Mouse (Mus musculus): ENCODE measurements at regions not wholly inside any gene's neighbourhood (a gene's known extent, or its start where the extent isn't known, plus 50 kb on each side); places are given as distances from the start of the nearest gene placed in this dataset.
A peak's percentile ranks its signal among the peaks of the same experiment; 100 is the strongest.

DNA sequence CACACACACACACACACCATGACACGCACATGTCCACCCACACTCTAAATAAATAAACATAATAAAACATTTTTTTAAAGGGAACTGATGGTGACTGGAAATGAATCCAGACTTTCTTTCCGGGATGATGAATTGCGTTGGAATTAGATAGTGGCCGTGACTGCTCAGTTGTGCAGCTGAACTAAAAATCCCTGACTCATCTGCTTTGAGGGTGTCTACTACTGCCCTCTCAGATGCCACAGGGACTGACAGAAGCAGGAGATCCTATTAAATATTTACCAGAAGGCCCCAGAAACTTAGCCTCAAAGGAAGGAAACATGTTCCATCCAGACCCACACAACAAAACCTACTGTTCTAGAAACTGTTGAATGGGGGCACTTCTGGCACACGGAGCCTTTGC, 65.7 kb downstream of the Polr2m start:
- DNase-seq: no peak

DNA sequence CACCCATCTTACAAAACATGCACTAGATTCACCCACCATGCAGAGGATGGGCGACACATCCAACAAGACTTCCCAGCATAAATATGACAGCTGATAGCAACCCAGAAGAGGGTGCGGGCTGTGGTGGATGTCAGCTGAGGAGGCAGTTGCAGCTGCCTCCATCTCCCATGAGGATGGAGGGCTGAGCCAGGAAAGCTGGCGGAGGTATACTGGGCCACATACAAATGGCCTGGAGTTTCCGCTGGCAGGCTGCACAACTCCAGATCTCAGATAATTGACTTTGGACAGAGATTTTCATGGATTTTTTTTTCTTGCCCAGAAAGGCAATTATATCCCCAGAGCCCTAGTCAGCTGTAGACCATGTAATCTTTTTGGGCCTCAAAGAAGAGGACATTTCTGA, 67.2 kb downstream of the Polr2m start:
- peak; percentile 37 to 67 for DNase-seq

DNA sequence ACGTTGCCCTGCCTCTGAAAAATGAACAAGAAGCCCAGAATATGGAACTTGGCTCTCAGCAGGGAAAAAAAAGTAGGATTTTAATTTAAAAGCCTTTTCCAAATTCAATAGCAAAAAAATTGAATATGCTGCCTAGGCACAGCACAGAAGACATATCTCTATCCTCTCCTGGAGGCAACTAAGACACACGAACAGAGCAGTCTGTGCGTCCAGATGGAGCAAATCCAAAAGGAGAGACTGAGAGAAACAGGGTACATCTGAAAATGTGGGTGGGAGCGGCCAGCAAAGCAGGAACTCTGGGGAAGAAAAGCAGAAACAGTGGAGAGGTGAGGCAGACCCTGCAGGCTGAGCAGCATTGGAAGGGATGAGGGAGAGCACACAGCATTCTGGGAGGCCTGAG, 68.5 kb downstream of the Polr2m start:
- DNase-seq: no peak

DNA sequence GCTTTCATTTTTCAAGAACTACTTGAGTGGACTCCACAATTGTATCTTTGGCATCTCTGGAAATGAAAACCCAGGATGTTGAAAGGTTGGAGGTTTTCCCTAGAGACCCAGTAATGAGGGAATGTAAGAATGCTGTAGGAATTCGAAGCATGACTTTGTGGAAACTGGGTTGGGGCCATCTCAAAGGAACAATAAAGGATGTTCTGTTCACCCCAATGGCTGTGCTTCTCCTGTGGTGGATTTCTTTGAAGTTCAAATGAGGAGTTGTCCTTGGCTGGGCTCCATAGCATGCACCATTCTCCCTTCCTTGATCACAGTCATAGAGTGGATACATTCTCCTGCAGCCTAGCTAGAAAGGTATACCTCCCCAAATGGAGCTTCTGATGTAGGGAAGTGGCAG, 74.6 kb downstream of the Polr2m start:
- no peak for DNase-seq

DNA sequence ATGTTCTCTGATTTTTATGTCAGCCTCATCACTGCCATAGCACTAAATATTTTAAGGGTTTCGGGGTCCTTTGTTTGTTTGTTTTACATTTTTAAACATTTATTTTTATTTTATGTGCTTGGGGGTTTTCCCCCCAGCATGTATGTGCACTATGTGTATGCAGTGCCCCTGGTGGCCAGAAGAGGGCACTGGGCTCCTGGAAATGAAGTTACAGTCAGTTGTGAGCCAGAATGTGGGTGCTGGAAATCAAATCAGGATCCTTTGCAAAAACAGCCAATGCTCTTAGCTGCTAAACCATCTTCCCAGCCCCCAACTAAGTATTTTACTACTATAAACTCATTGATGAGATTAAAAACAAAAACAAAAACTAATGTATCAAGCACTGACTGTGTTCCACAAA, 75.8 kb downstream of the Polr2m start:
- DNase-seq: no peak

DNA sequence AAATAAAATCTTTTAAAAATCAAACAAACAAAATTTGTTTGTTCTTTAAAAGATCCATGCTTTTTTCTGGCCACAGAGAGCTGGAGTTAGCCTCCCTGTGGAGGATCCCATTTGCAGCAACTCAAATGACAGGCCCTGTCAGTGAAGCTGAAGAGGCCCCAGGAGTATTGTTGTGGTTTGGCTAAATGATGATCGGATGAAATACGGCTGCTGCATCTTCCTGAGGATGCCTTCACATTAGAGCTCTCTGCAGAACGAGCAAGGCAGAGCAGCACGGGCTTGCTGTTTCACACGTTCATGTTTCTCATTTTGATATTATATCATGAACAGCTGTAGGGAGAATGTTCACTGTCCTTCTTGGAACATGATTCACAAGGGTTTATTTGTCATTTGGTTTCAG, 76.8 kb downstream of the Polr2m start:
- no peak for DNase-seq

DNA sequence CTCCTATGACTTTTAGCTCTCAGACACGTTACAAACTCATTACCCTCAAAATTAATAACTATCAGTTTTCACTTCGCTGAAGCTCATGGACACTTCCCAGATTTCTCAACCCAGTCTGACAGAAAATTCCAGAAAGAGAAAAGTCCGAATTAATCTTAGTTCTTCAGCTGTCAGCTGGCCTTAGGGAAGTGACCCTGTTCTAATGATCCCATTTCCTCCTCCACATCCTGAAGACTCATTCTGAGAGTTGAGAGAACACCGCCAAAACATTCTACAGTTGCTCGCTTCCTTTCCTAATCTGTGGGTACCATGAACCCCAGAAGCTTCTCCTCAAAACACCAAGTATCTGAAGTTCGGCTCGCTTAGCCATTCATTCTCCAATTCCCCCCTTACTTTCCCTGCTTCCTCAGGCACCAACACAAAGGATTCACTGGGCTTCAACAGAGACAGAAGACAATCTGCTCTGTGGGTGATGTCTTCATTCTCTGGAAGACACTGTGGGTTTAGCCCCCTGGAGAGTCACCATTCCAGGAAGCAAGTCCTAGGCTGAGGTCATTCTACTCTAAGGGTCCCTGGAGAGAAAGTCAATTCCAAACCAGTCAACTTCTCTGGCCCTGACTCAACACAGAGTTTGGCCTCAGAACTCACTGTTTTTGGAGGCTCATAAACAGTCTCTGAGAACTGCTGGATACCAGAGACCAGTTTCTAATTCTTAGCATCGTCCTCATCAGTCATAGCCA, 81.2 kb downstream of the Polr2m start:
- peak; percentile 72 to 80 for DNase-seq

DNA sequence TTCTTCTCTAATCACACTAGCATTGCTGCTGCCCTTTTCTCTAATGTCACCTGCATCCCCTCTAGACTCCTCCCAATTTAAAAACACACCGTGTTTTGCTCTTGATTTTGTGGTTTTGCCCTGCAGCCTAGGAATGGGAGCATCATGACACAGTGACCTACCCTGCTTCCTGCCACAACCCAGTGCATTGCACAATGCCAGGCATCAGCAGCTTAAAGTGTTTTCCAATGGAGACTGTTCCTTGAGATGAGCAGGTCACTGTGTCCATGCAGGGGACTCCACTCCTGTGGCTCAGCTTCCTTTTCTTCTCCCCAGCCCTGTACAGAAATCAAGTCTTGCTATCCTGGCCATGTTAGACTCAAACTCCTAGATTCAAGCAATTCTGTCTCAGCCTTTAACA, 84.1 kb downstream of the Polr2m start:
- DNase-seq: no peak

DNA sequence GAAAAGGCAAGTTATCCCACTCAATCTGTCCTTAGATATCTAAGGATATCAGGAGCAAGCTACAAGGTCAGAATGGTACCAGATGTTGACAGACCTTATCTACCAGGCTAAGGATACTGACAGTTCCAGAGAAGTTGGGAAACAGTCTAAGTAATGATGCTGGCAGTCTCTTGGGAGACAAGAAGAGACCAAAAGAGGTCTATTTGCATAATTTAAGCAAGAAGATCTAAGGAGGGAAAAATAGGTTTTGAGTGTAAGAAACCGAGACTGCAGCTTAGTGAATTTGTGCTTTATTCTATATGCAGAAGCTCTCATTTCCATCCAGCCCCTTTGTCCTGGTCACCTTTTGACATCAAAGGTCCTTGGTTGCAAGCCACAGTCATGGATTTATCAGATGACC, 86.4 kb downstream of the Polr2m start:
- no peak for DNase-seq

DNA sequence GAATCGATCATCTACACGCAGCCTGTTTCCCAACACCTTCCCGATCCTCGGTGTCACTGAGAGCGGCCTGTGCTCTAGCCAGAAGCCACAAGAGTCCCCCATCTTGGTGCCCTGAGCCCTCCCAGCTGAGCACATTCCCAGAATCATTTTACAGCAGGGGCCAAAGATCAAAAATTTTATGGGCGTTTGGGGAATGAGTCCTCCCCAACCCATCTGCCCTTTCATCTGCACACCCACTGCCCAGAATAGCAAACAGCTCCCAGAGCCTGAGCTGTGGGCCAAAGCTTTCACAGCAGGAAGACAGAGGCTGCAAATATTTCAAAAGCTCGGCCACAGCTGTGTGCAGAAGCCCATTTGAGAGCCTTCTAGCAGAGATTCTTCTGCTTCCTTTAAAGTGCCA, 89.0 kb downstream of the Polr2m start:
- DNase-seq: peak in 1 of 2 experiments; percentile 21

DNA sequence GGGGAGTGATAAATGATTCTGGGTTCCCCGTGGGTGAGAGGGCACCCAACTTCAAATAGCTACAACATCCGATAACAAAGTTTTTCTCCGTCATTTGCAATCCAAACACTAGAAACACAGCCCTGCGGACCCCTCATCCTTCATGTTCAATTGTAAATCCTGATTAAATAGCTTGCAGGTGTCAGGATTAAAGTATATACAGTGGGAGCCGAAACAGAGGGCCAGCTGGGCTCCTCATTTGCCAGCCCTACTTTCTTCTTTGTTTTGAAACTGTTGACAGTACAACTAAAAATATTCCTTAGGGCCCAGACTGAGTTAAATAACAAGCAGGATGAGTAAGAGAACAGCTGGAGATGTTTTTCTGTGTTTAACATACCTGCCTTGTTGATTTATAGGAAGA, 95.5 kb downstream of the Polr2m start:
- no peak for DNase-seq

DNA sequence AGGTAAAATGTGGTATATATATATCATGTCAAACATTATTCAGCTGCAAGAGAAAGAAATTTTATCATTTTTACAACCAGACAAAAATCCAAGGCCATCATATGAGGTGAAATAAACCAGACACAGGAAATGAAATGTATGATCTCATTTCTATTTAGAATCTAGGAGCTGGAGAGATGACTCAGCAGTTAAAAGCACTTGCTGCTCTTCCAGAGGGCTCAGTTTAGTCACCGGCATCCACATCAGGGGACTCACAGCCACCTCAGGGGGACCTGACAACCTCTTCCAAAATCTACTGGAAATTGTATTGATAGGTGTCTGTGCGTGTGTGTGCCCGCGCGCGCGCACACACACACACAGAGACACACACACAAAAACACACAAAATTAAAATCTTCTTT, 98.3 kb downstream of the Polr2m start:
- DNase-seq: no peak

DNA sequence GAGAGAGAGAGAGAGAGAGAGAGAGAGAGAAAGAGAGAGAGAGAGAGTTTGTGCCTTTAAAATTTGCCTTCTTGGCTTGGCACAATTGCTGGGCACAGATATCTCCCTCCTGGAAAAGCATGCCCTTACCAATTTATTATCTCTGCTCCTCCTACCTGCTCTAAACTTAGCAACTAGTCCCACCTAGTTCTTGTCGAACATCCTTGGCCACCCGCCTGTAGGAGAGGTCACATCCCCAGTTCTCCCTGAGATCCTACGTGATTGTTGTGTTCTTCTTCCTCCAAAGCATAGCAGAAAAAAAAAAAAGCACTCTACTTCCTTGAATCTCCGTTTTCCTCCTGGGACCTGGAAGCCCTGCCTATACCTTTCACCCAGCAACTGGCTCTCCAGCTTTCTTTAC, 101.8 kb downstream of the Polr2m start:
- DNase-seq: peak; percentile 67 to 68

DNA sequence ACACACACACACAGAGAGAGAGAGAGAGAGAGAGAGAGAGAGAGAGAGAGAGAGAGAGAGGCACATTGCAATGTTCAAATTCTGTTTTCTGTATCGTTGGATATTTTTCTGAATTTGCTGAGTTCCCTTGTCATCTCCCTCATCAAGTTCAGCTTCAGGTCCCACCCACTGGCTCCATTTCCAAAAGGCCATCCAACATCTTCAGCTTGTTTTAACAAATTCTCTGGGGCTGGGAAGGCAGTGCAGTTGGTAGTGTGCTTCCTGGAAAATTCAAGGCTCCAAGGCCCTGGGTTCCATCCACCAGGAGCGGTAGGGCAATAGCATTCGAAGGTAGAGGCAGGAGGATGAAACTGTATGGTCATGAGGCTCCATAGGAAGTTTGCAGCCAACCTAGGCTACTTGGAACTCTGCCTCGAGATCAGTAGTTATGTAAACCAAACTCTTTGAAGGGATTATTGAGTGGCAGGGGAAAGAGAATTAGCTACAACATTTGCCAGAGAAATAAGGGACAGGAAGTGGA, 105.9 kb downstream of the Polr2m start:
- DNase-seq: peak; percentile 32 to 53

DNA sequence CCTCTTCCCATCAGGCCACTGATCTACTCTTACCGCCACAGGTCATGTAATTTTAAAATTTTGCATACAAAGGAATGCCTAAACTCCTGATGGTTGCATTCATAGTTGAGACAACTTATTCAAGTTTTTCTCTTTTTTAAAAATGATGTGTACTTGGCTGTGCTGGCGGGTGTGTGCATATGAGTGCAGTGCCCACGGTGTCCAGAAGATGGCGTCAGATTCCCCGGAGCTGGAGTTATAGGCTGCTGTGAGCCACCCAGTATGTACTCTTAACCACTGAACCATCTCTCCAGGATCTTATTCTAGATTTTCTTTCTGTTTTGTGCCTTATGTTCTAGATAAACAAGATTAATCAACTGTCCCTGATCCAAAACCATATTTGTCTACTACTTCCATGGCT, 116.0 kb downstream of the Polr2m start:
- no peak for DNase-seq

DNA sequence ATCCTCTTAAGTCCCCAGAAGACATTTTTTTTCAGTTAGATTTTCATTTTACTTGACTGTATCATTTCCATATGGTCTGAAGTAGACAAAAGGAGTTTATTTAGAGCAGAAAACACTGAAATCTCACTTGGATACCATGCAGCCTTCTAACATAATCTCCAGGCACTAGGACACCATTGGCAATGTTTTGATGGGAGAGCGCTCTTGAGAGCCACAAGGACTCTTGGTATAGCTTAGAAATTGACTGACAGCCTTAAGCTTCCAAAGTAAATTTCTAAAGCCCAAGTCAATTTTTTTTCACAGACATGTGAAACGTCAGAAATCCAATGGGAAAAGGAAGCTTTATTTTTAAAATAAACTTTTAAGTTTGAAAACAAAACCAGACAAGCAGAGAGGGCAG, 116.5 kb downstream of the Polr2m start:
- DNase-seq: no peak

DNA sequence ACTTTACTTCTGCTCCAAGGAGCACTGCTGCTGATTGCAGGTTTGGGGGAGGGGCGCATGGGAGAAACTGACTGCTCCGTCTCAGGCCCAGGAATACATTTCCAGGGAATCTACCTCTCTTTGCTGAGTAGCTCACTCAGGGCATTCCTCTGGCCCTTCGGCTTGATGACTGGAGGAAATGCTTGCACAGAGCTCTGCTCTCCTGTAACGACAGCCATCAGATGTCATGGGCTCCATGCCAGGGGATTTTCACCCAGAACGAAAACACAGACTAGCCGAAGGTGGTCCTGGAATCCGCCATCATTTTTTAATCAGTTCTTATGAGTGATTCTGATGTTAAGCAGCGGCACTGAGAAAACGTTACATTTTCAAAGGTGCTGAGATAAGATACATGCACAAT, 119.2 kb downstream of the Polr2m start:
- DNase-seq: no peak

DNA sequence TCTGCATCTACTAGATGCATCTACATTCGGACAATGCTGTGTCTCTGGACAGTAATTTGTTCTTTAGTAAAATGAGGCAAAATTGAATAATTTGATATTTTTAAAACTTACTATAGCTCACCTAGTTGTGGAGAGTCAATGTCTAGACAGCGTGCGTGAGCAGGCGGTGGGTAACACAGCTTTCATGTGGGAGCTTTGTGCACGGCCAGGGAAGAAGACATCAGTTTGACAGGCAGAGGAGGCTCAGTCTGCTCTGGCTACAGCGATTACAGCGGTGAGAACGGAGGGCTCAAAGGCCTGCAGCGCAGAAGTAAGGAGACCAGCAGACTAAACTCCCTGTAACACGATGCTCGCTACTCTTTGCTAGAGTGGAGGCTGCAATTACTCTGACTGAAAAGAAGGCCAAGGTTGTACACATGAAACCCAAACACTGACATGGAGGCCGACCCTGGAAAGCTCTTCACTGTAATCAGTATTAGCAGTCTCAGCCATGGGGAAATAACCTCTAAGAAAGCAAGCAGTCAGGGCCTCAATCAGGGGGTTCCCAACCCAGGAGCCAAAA, 120.5 kb downstream of the Polr2m start:
- no peak for DNase-seq

DNA sequence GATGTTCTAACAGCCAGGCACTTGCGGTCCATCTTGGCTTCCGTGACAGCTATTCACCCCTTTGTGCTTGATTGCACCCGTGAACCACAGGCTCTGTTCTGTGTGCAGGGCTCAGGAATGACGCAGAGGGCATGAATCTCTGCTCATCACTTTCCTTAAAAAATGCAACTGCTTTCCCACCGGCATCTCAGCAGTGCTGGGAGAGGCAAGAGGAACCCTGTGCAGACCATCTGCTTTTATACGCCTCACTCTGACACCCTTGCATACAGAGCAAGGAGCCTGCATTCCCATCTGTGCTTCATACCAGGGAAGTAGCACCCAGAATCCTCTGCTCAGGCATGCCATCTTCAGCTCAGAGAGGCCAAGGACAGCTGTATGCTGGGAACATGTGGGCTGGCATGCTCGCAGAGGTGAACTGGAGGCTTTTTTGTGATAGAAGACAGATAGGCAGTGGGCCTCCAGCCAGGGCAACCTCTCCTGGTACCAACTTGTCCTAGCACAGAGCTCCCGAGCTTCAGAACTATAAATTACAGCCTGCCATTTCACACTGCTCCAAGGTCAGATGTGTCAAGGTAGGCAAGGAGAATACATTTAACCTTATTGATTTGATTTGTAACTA, 121.6 kb downstream of the Polr2m start:
- DNase-seq: peak in 1 of 2 experiments; percentile 22

DNA sequence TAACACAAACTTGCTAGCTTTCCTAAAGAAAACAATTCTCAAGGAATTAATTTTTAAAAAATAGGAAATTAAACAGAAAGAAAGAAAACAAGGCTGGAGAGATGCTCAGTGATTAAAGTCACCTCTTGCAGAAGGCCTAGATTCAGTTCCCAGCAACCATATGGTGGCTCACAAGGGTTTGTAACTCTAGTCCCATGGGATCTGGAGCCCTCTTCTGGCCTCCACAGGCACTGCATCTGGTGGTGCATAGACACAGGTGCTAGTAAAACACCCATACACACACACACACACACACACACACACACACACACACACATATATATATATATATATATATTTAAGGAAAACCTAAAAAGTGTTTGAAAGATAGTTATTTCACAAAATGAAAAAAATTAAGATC, 123.3 kb downstream of the Polr2m start:
- no peak for DNase-seq

DNA sequence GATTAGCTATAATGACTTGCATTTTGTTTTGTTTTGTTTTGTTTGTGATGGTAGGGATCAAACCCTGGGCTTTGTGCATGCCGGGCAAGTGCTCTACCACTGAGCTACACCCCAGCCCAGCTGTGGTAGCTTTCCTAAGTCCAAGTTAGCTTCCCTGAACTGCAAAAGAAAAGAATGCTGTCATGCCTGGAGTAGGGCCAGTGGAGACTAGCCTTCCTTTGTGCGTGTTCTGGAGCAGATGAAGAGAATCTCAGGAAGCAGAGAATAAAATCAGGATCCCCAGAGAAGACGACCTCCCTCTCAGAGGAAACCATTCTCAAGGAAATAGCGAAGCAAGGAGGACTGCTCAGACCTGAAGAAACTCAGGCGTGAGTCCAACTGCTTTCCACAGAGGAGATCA, 123.8 kb downstream of the Polr2m start:
- DNase-seq: peak; percentile 50 to 54

DNA sequence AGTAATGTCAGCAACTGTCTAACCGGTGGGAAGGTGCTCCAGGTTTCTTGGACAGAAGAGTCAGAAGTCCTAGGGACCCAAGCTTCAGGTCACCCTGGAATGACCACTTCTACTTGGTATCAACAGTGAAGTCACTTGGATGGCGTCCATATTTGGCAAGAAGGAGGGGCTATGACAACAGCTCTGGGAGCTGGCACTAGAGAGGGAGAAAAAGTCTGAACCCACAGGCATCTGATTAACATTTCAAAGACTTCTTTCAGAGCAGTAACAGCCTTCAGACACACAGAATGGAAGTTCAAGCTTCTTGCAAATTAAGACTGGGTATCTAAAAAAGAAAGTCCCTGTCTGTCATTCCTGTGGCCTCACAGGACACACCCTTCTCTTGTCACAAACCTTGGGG, 124.4 kb downstream of the Polr2m start:
- no peak for DNase-seq

DNA sequence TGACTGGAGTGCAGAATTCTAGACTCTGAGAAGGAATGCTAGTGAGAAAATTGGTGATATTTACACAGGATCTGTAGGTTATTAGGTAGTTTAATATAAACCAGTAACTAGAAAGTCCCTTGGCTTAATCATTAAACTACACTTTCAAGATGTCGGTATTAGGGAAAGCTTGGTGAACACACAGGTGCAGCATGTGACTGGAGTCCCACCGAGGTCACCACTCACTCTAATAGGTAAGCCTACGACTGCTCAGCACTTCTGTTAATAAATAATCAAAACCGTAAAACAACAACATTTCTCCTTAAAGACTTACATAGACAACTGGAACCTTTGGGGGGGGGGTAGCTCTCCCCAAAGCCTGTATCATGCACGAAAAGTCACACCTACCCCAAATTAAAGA, 125.1 kb downstream of the Polr2m start:
- no peak for DNase-seq

DNA sequence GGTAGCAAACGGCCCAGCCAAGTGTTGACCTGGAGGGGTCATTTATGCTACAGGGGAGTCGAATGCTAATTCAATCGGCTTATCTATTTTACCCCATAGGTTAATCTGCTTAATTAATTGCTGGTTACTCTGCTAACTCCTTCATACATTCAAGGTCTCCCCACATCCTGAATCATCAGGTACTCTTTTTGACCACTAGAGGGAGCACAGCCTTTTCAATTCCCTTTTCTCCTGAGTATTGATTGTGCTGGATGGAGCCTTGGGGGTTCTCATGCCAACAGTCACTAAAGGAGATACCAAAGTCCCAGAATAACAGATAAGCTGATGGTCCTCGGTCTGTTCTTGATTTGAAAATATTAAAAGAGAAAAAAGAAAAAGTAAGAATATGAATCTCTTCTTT, 126.8 kb downstream of the Polr2m start:
- peak; percentile 30 to 64 for DNase-seq

Measured in heart, adult 18-20 months (tissue).